Comparison of ENCODE assay signal across 27 mouse cellular contexts in genomic region chr5:32834497-32834896, GRCm38 (mm10). TPM values are rescaled to one million over a fixed set of nuclear protein-coding genes. Genes with fewer than 3 reads are reported as not detected.
DNase-seq lines count a peak whose midpoint lies in the region; ATAC-seq and TF ChIP-seq lines count a peak whose summit lies in the region.
"Had no signal": no experiment of that assay in that cellular context is flagged by ENCODE, and none has a peak within 500 bp of the region (broad histone marks: within the 10 kb centered on the region; RNA-seq: fewer than 3 reads in every experiment).

No protein-coding gene starts in this region.

- peak; percentile 67 for DNase-seq in adrenal gland, adult 2 months
- no peak for DNase-seq in adrenal gland, postnatal 4 days (ENCODE audit: low spot score in 2 of 2)
- DNase-seq in liver, postnatal 0 days: no peak
- no peak for DNase-seq in MEL (ENCODE audit: low read depth, low spot score)
- no peak for DNase-seq in left cerebral cortex, adult 8-10 months (ENCODE audit: low spot score in 2 of 2)
- no peak for DNase-seq in left cerebral cortex, adult 18-20 months (ENCODE audit: low spot score in 2 of 2)
- DNase-seq: cerebellum, adult 11 months; cerebellum, adult 8-10 months; cerebellum, postnatal 14 days; embryo, embryonic 11 days; gastrocnemius, postnatal 10 days; heart, adult 18-20 months; heart, postnatal 10 days; heart, postnatal 4 days had no signal

- peak; percentile 32; the same call in 1 of the 2 replicates for ATAC-seq in liver, embryonic 12.5 days
- no peak for ATAC-seq in liver, postnatal 0 days
- ATAC-seq: forebrain, embryonic 15.5 days; hindbrain, embryonic 16.5 days; inflammation-experienced regulatory T-cells, adult 6 months had no signal

- no peak overlapping the region for H3K4me3 ChIP-seq in liver, embryonic 12.5 days
- H3K4me3 ChIP-seq in liver, postnatal 0 days (ENCODE audit: low read depth, low read length): no peak overlapping the region
- no peak overlapping the region for H3K4me3 ChIP-seq in MEL (ENCODE audit: control insufficient read depth in 1 of 2, insufficient read depth in 1 of 2, low read depth in 2 of 2, low read length in 2 of 2)
- H3K4me3 ChIP-seq: embryonic facial prominence, embryonic 12.5 days; forebrain, embryonic 15.5 days; heart, embryonic 10.5 days; hindbrain, embryonic 12.5 days had no signal

- H3K9me3 ChIP-seq in liver, embryonic 12.5 days (replicated peaks): no peaks in the 10 kb centered on the region
- H3K9me3 ChIP-seq in liver, postnatal 0 days (ENCODE audit: low read length): no peaks in the 10 kb centered on the region
- H3K9me3 ChIP-seq in MEL (replicated peaks; ENCODE audit: insufficient read depth, low read length): no peaks in the 10 kb centered on the region
- H3K9me3 ChIP-seq: embryonic facial prominence, embryonic 12.5 days; forebrain, embryonic 15.5 days; heart, embryonic 10.5 days; hindbrain, embryonic 12.5 days had no signal

- no peak for TF ChIP-seq EP300 in liver, postnatal 0 days (IDR thresholded peaks at IDR 0.05; ENCODE audit: low read depth)
- peak in 1 of 2 experiments; percentile 30; a peak in 1 of 4 replicates for TF ChIP-seq EP300 in MEL (IDR thresholded peaks at IDR 0.05; ENCODE audit: low read depth in 1 of 2, low read length in 2 of 2)

- H3K4me2 ChIP-seq in liver, embryonic 12.5 days: no peak overlapping the region
- no peak overlapping the region for H3K4me2 ChIP-seq in liver, postnatal 0 days (ENCODE audit: low read depth, low read length)
- H3K4me2 ChIP-seq: embryonic facial prominence, embryonic 12.5 days; forebrain, embryonic 15.5 days; hindbrain, embryonic 12.5 days had no signal

- H3K4me1 ChIP-seq in liver, embryonic 12.5 days: no peaks in the 10 kb centered on the region
- no peaks in the 10 kb centered on the region for H3K4me1 ChIP-seq in liver, postnatal 0 days (ENCODE audit: insufficient read depth)
- H3K4me1 ChIP-seq in MEL (ENCODE audit: control insufficient read depth in 1 of 2, insufficient read depth in 2 of 2, low read length in 2 of 2): no peaks in the 10 kb centered on the region
- H3K4me1 ChIP-seq: embryonic facial prominence, embryonic 12.5 days; forebrain, embryonic 15.5 days; heart, embryonic 10.5 days; hindbrain, embryonic 12.5 days had no signal

- TF ChIP-seq RAD21 in MEL (IDR thresholded peaks at IDR 0.05; ENCODE audit: low read depth, low read length): no peak

- no peak for TF ChIP-seq POLR2A in MEL (IDR thresholded peaks at IDR 0.05; ENCODE audit: control insufficient read depth in 1 of 2, insufficient read depth in 1 of 2, low read depth in 1 of 2, low read length in 2 of 2, poor library complexity in 1 of 2)

- no peaks in the 10 kb centered on the region for H3K27me3 ChIP-seq in liver, embryonic 12.5 days (replicated peaks)
- no peaks in the 10 kb centered on the region for H3K27me3 ChIP-seq in liver, postnatal 0 days (ENCODE audit: insufficient read depth, low read length)
- H3K27me3 ChIP-seq in MEL (ENCODE audit: control insufficient read depth in 1 of 2, insufficient read depth in 2 of 2, low read length in 2 of 2): no peaks in the 10 kb centered on the region
- H3K27me3 ChIP-seq: embryonic facial prominence, embryonic 12.5 days; forebrain, embryonic 15.5 days; hindbrain, embryonic 12.5 days had no signal

- H3K27ac ChIP-seq in liver, embryonic 12.5 days: no peak overlapping the region
- H3K27ac ChIP-seq in liver, postnatal 0 days (ENCODE audit: low read depth): no peak overlapping the region
- no peak overlapping the region for H3K27ac ChIP-seq in MEL (ENCODE audit: control insufficient read depth, low read depth, low read length)
- H3K27ac ChIP-seq: embryonic facial prominence, embryonic 12.5 days; forebrain, embryonic 15.5 days; heart, embryonic 10.5 days; hindbrain, embryonic 12.5 days had no signal

- no peak for TF ChIP-seq CTCF in liver, postnatal 0 days (IDR thresholded peaks at IDR 0.05; ENCODE audit: low read depth)
- no peak for TF ChIP-seq CTCF in MEL (IDR thresholded peaks at IDR 0.05 in 2 of 3, conservative IDR thresholded peaks at IDR 0.05 in 1 of 3; ENCODE audit: control insufficient read depth in 1 of 3, insufficient read depth in 1 of 3, low read depth in 2 of 3, low read length in 3 of 3, poor library complexity in 1 of 3, severe bottlenecking in 1 of 3)

- WGBS in liver, embryonic 12.5 days (ENCODE audit: insufficient replicate concordance): 57% methylated on average over 1 of the region's 1 CpGs
- 80% methylated on average over 1 of the region's 1 CpGs for WGBS in liver, postnatal 0 days (ENCODE audit: insufficient replicate concordance)

- H3K36me3 ChIP-seq in liver, embryonic 12.5 days: peaks cover 97% of the 10 kb centered on the region
- peaks cover 68% of the 10 kb centered on the region for H3K36me3 ChIP-seq in liver, postnatal 0 days (replicated peaks; ENCODE audit: insufficient read depth, low read length)
- H3K36me3 ChIP-seq in MEL (ENCODE audit: control insufficient read depth in 1 of 2, insufficient read depth in 2 of 2, low read length in 2 of 2): peaks cover 0 to 59% of the 10 kb centered on the region in 2 experiments; a peak in 3 of 4 replicates

- H3K79me2 ChIP-seq in MEL (ENCODE audit: control insufficient read depth, insufficient read depth, low read length, poor library complexity): peaks cover 2% of the 10 kb centered on the region; the same call in 1 of the 2 replicates

- H3K9ac ChIP-seq in liver, embryonic 12.5 days: no peak overlapping the region
- H3K9ac ChIP-seq in liver, postnatal 0 days (replicated peaks): no peak overlapping the region
- H3K9ac ChIP-seq in MEL (ENCODE audit: control insufficient read depth, low read depth, low read length, poor library complexity, severe bottlenecking): no peak overlapping the region
- H3K9ac ChIP-seq: embryonic facial prominence, embryonic 12.5 days; forebrain, embryonic 15.5 days; hindbrain, embryonic 12.5 days had no signal

TF ChIP-seq in MEL, 35 proteins besides CTCF, POLR2A, EP300 and RAD21:
- TF ChIP-seq BHLHE40 (IDR thresholded peaks at IDR 0.05; ENCODE audit: borderline replicate concordance, low read depth, low read length): no peak
- TF ChIP-seq MEF2A (IDR thresholded peaks at IDR 0.05; ENCODE audit: extremely low read depth, insufficient replicate concordance, low read depth, low read length, poor library complexity, severe bottlenecking): no peak
- peak; percentile 90 for TF ChIP-seq RCOR1 (IDR thresholded peaks at IDR 0.05; ENCODE audit: low read depth, low read length)
- 0 out of 2 replicates have a peak, but pooled peaks have one; percentile 12 for TF ChIP-seq TCF12 (IDR thresholded peaks at IDR 0.05; ENCODE audit: low read depth, low read length)
- peak; percentile 53 for TF ChIP-seq GATA1 (IDR thresholded peaks at IDR 0.05; ENCODE audit: low read depth, low read length)
- TF ChIP-seq TAL1 (IDR thresholded peaks at IDR 0.05; ENCODE audit: low read length): peak; percentile 41

RNA-seq across cellular contexts. Expression of gene Gm20671, which starts 7.6 kb away (rescaled TPM):
- 1 to 10 TPM in 1 of 2 experiments, not detected in 1; 5.2 TPM for total RNA-seq in adrenal gland, adult 2 months (2021)
- polyA plus RNA-seq in adrenal gland, adult 2 months (2012; rRNA removed): 11.5 and 14.2 TPM in 2 replicates
- not detected for total RNA-seq in adrenal gland, postnatal 4 days (2021)
- polyA plus RNA-seq in liver, embryonic 12.5 days (2016; fragmentation: Nextera tagmentation; extraction: Ambion mirVana): not detected in 2 replicates
- not detected in 2 replicates for polyA plus RNA-seq in liver, postnatal 0 days (2015; fragmentation: Nextera tagmentation; extraction: Ambion mirVana)
- total RNA-seq in MEL (2012; rRNA removed): not detected in 2 replicates
- 1 to 10 TPM in 1 of 2 experiments, not detected in 1; 7.3 TPM for polyA plus RNA-seq in MEL (2012; ENCODE audit: insufficient read depth in 1 of 2, insufficient read length in 2 of 2, low read depth in 1 of 2, low replicate concordance in 2 of 2, missing spikeins in 1 of 2)
- total RNA-seq in left cerebral cortex, adult 8-10 months (2022): not detected
- not detected for total RNA-seq in left cerebral cortex, adult 18-20 months (2021)
- total RNA-seq: adrenal gland, adult 18-20 months; common myeloid progenitor, adult 5-6 weeks; ES-E14; gastrocnemius, postnatal 10 days; gastrocnemius, postnatal 4 days; heart, postnatal 4 days had no signal
- polyA plus RNA-seq: embryonic facial prominence, embryonic 12.5 days; forebrain, embryonic 11.5 days; forebrain, embryonic 15.5 days; heart, embryonic 10.5 days; heart, embryonic 14.5 days; hindbrain, embryonic 12.5 days; hindbrain, embryonic 16.5 days; inflammation-experienced regulatory T-cells, adult 6 months had no signal

RNA-seq across cellular contexts. Expression of gene Prr14l, which starts 19.6 kb away (rescaled TPM):
- total RNA-seq in adrenal gland, adult 2 months (2021): 10 to 100 TPM; 25.1 to 45.6 TPM
- polyA plus RNA-seq in adrenal gland, adult 2 months (2012; rRNA removed): 10.6 and 15.1 TPM in 2 replicates
- 10 to 100 TPM; 32.9 to 36.4 TPM for total RNA-seq in adrenal gland, postnatal 4 days (2021)
- 15.0 and 15.3 TPM in 2 replicates for polyA plus RNA-seq in liver, embryonic 12.5 days (2016; fragmentation: Nextera tagmentation; extraction: Ambion mirVana)
- polyA plus RNA-seq in liver, postnatal 0 days (2015; fragmentation: Nextera tagmentation; extraction: Ambion mirVana): 5.6 and 7.4 TPM in 2 replicates
- 36.0 and 37.0 TPM in 2 replicates for total RNA-seq in MEL (2012; rRNA removed)
- polyA plus RNA-seq in MEL (2012; ENCODE audit: insufficient read depth in 1 of 2, insufficient read length in 2 of 2, low read depth in 1 of 2, low replicate concordance in 2 of 2, missing spikeins in 1 of 2): 100 to 1,000 TPM in 1 of 2 experiments, 10 to 100 TPM in 1; 39.9 to 135 TPM
- 10 to 100 TPM; 31.4 to 40.3 (median 35.3) TPM for total RNA-seq in left cerebral cortex, adult 8-10 months (2022)
- total RNA-seq in left cerebral cortex, adult 18-20 months (2021): 10 to 100 TPM; 36.3 to 39.8 TPM

RNA-seq across cellular contexts. Expression of gene Depdc5, which starts 29.0 kb away (rescaled TPM):
- 10 to 100 TPM; 28.6 to 33.3 TPM for total RNA-seq in adrenal gland, adult 2 months (2021)
- 8.0 and 8.6 TPM in 2 replicates for polyA plus RNA-seq in adrenal gland, adult 2 months (2012; rRNA removed)
- 10 to 100 TPM; 37.7 to 43.5 TPM for total RNA-seq in adrenal gland, postnatal 4 days (2021)
- polyA plus RNA-seq in liver, embryonic 12.5 days (2016; fragmentation: Nextera tagmentation; extraction: Ambion mirVana): 14.3 and 14.4 TPM in 2 replicates
- polyA plus RNA-seq in liver, postnatal 0 days (2015; fragmentation: Nextera tagmentation; extraction: Ambion mirVana): 3.0 and 3.6 TPM in 2 replicates
- total RNA-seq in MEL (2012; rRNA removed): 18.0 and 20.3 TPM in 2 replicates
- polyA plus RNA-seq in MEL (2012; ENCODE audit: insufficient read depth in 1 of 2, insufficient read length in 2 of 2, low read depth in 1 of 2, low replicate concordance in 2 of 2, missing spikeins in 1 of 2): 10 to 100 TPM in 1 of 2 experiments, not detected in 1; 23.9 TPM
- total RNA-seq in left cerebral cortex, adult 8-10 months (2022): 10 to 100 TPM; 65.8 to 71.9 (median 70.1) TPM
- total RNA-seq in left cerebral cortex, adult 18-20 months (2021): 10 to 100 TPM; 65.8 to 76.7 TPM

RNA-seq across cellular contexts. Expression of gene Pisd, which starts 49.1 kb away (rescaled TPM):
- 10 to 100 TPM; 55.1 to 64.3 TPM for total RNA-seq in adrenal gland, adult 2 months (2021)
- polyA plus RNA-seq in adrenal gland, adult 2 months (2012; rRNA removed): 64.6 and 72.8 TPM in 2 replicates
- total RNA-seq in adrenal gland, postnatal 4 days (2021): 10 to 100 TPM; 61.1 to 64.6 TPM
- 42.9 and 46.7 TPM in 2 replicates for polyA plus RNA-seq in liver, embryonic 12.5 days (2016; fragmentation: Nextera tagmentation; extraction: Ambion mirVana)
- polyA plus RNA-seq in liver, postnatal 0 days (2015; fragmentation: Nextera tagmentation; extraction: Ambion mirVana): 41.4 and 42.2 TPM in 2 replicates
- 57.4 and 59.5 TPM in 2 replicates for total RNA-seq in MEL (2012; rRNA removed)
- 10 to 100 TPM; 70.1 to 76.3 TPM for polyA plus RNA-seq in MEL (2012; ENCODE audit: insufficient read depth in 1 of 2, insufficient read length in 2 of 2, low read depth in 1 of 2, low replicate concordance in 2 of 2, missing spikeins in 1 of 2)
- 10 to 100 TPM; 55.4 to 61.4 (median 58.9) TPM for total RNA-seq in left cerebral cortex, adult 8-10 months (2022)
- total RNA-seq in left cerebral cortex, adult 18-20 months (2021): 10 to 100 TPM; 61.4 to 65.8 TPM
